Mouse (Mus musculus) stomach, embryonic 16.5 days (tissue): Measurements from ENCODE around the gene Mrpl23. TPM values are rescaled to one million over a fixed set of nuclear protein-coding genes. Genes with fewer than 3 reads are reported as not detected.
A peak's percentile ranks its signal among the peaks of the same experiment; 100 is the strongest.

Source experiments
- ATAC-seq: fragments of 200-750 bp; cut with Nextera tagmentation; 2 replicates; pipeline ENCODE4 v1.8.0; 2017; ENCODE audit warnings: moderate number of reproducible peaks, moderate TSS enrichment; ENCODE audit not compliant: insufficient read depth, low FRiP score
- H3K27ac ChIP-seq: fragments of 300-500 bp; sonication (generic); 2 replicates; pipeline ENCODE4 v1.5.1; 2014; ENCODE audit warnings: low read length
- H3K27me3 ChIP-seq: fragments of 300-500 bp; sonication (generic); 2 replicates; pipeline ENCODE4 v1.6.1; 2014; ENCODE audit warnings: low read length, control low read depth, mixed read lengths; ENCODE audit not compliant: control insufficient read depth, insufficient read depth
- H3K36me3 ChIP-seq: fragments of 300-500 bp; sonication (generic); 2 replicates; pipeline ENCODE4 v1.6.1; 2014; ENCODE audit warnings: low read length; ENCODE audit not compliant: control insufficient read depth, insufficient read depth
- H3K4me1 ChIP-seq: fragments of 300-500 bp; sonication (generic); 2 replicates; pipeline ENCODE4 v1.6.1; 2014; ENCODE audit warnings: low read length, control low read depth, mixed read lengths; ENCODE audit not compliant: control insufficient read depth, insufficient read depth
- H3K4me2 ChIP-seq: fragments of 300-500 bp; sonication (generic); 2 replicates; pipeline ENCODE4 v1.6.1; 2014; ENCODE audit warnings: low read depth, low read length, mixed read lengths
- H3K4me3 ChIP-seq: fragments of 300-500 bp; sonication (generic); replicated peaks from 2 replicates; pipeline ENCODE4 v1.5.1; 2014; ENCODE audit warnings: mild to moderate bottlenecking, low read length
- H3K9ac ChIP-seq: fragments of 300-500 bp; sonication (generic); 2 replicates; pipeline ENCODE4 v1.6.1; 2014; ENCODE audit warnings: low read length
- H3K9me3 ChIP-seq: fragments of 300-500 bp; sonication (generic); replicated peaks from 2 replicates; pipeline ENCODE4 v1.6.1; 2016; ENCODE audit warnings: low read length, control low read depth; ENCODE audit not compliant: control insufficient read depth
- WGBS: fragments of 180-500 bp; shearing (Covaris S2); extraction: QIAGEN DNeasy Blood & Tissue Kit; methylation state at CpG from one replicate; pipeline ENCODE4 v1.1.7; 2014; 5-methylcytosine and 5-hydroxymethylcytosine counted together
- polyA plus RNA-seq: library from polyadenylated mRNA; unstranded; fragments of >200 nt; fragmentation: Nextera tagmentation; extraction: Ambion mirVana; gene quantifications from 2 replicates; pipeline ENCODE4 v1.2.1, GENCODE M21; 2015

Gene Mrpl23
- polyA plus RNA-seq, 1 experiment from 2014 or later, result 30.7 TPM

DNA sequence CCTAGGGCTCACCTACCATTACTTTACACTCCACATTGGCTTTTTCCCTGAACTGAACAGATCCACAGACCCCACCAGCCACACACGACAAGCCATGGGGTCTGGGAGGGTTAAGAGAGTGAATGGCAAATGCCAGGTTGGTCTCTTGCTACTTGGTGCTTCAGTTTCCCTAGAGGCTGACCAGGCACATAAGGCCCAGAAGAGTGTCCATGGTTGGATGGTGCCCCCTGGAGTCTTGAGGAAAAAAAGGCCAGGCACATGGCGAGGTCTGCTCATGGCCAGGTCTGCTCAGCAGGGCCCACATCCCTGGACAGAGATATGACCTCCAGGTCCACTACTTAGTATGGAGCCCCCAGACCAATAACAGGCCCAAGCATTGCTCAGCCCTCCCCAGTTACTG lies 34.7 kb upstream of the Mrpl23 start:
- H3K4me1 ChIP-seq, result no peaks in the 10 kb centered on the region
- H3K36me3 ChIP-seq, result peaks cover 8% of the 10 kb centered on the region; the same call in 1 of the 2 replicates
- H3K9ac ChIP-seq, result no peak overlapping the region
- ATAC-seq, result no peak
- H3K4me3 ChIP-seq, result no peak overlapping the region
- peak overlapping the region; percentile 18; the same call in 1 of the 2 replicates for H3K27ac ChIP-seq
- H3K27me3 ChIP-seq, result no peaks in the 10 kb centered on the region
- no peak overlapping the region for H3K4me2 ChIP-seq
- WGBS, result 88% methylated on average over 2 of the region's 2 CpGs
- no peaks in the 10 kb centered on the region for H3K9me3 ChIP-seq

GRCm38 (mm10) chr7:142498575-142498974 lies 33.9 kb upstream of the Mrpl23 start, which contains the start of gene Tnnt3:
Gene Tnnt3, plus strand, starts transcription at chr7:142498836.
- H3K36me3 ChIP-seq, result peaks cover 8% of the 10 kb centered on the region; the same call in 1 of the 2 replicates
- WGBS, result 88% methylated on average over 2 of the region's 2 CpGs
- H3K4me1 ChIP-seq, result no peaks in the 10 kb centered on the region
- no peaks in the 10 kb centered on the region for H3K9me3 ChIP-seq
- H3K27ac ChIP-seq, result peak within 1 kb of the TSS; percentile 18; the same call in 1 of the 2 replicates
- no peaks in the 10 kb centered on the region for H3K27me3 ChIP-seq
- H3K9ac ChIP-seq, result no peak within 1 kb of the TSS; the same call in 1 of the 2 replicates
- no peak within 1 kb of the TSS for H3K4me2 ChIP-seq
- no peak; the same call in 1 of the 2 replicates for ATAC-seq
- H3K4me3 ChIP-seq, result no peak within 1 kb of the TSS

DNA sequence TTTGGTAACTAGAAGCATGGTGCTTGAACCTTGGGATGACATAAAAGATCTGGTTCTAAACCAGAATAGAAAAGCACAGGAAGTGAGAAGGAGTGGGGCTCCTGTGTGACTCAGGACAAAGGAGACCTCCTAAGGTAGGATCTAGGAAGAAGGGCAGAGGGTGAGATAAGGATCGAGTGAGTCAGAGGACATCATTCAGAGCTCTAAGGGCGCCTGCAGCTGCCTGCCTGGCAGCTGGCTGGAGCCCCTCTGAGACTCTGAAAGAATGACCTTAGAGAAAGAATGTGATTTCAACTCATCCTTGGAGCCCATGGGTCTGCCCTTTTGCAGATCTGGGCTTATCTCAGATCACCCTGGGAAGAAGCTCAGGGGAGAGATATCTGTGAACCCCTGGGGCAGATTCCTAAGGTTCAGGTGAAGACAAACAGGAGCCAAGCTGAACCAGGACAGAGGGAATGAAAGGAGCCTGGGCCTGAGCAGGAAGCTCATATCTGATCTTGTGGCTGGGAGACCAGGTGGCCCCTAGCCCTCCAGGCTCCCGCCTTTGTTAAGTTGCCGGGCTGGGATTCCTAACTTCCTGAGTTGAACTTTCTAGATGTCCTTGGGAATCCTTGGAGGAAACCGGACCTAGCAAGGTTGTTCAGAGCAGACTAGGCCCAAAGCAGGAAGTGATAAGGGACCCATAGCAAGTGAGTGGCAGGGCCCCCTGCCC lies 33.3 kb upstream of the Mrpl23 start:
- Histone ChIP-seq H3K36me3 (peaks cover 7% of the 10 kb centered on the region; the same call in 1 of the 2 replicates), H3K4me3 (no peak overlapping the region), H3K4me1 (no peaks in the 10 kb centered on the region), H3K9me3 (no peaks in the 10 kb centered on the region), H3K4me2 (no peak overlapping the region), H3K9ac (no peak overlapping the region), H3K27ac (peak overlapping the region; percentile 15; the same call in 1 of the 2 replicates), H3K27me3 (no peaks in the 10 kb centered on the region)
- WGBS, result 59% methylated on average over 5 of the region's 5 CpGs
- ATAC-seq, result no peak

- Histone ChIP-seq H3K4me1 (no peaks in the 10 kb centered on the region), H3K9me3 (no peaks in the 10 kb centered on the region), H3K9ac (no peak overlapping the region), H3K4me3 (no peak overlapping the region), H3K27ac (no peak overlapping the region), H3K36me3 (no peaks in the 10 kb centered on the region), H3K27me3 (no peaks in the 10 kb centered on the region), H3K4me2 (no peak overlapping the region)
- 79% methylated on average over 1 of the region's 1 CpGs for WGBS
- ATAC-seq, result no peak
These were observed 32.5 kb upstream of the Mrpl23 start for GRCm38 (mm10) chr7:142500032-142500431.

DNA sequence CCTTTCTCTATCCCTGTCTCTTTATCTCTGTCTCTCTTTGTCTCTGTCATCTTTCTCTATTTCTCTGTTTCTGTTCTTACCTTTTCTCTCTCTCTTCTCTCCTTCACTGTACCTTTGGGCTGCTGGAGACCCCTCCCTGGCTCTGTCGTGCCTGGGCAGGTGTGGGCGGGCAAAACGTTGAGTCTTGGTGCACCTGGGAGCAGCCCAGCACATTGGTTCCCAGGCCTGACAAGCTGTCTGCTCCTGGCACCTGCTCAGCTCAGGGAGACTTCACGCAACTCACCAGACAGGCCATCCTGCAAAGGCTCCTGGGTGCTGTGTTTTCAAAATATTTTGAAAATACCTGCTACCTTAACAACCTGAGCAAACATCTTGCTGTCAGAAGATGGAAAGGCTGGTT lies 29.3 kb upstream of the Mrpl23 start:
- 58% methylated on average over 4 of the region's 4 CpGs for WGBS
- Histone ChIP-seq H3K9me3 (no peaks in the 10 kb centered on the region), H3K4me2 (no peak overlapping the region), H3K4me3 (no peak overlapping the region), H3K27me3 (no peaks in the 10 kb centered on the region), H3K27ac (no peak overlapping the region), H3K36me3 (no peaks in the 10 kb centered on the region), H3K9ac (no peak overlapping the region), H3K4me1 (peaks cover 16% of the 10 kb centered on the region)
- ATAC-seq, result no peak

DNA sequence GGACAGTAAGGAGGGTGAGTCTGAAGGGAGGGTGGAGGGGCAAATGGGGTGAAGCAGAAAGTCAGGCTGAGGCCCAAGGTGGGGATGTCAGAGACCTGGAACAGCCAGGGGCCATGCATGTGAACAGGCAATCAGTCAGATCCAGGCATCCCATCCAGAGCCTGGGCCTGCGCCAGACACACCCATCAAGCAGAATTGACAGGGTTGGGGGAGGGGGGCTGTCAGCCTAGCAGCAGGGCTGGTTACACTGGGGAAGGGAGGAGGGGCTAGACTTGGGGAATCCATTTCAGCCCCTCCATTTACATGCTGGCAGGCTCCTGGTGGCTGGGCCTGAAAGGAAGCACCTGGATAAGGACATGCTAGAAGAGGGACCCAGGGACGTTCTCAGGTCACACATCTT lies 26.5 kb upstream of the Mrpl23 start:
- WGBS, result 23% methylated on average over 2 of the region's 2 CpGs
- Histone ChIP-seq H3K4me1 (peaks cover 32% of the 10 kb centered on the region), H3K27ac (no peak overlapping the region; the same call in none of the 2 replicates), H3K9me3 (no peaks in the 10 kb centered on the region), H3K4me2 (no peak overlapping the region), H3K9ac (peak overlapping the region; percentile 48; the same call in 1 of the 2 replicates), H3K27me3 (no peaks in the 10 kb centered on the region), H3K36me3 (no peaks in the 10 kb centered on the region), H3K4me3 (no peak overlapping the region)
- peak; percentile 31; the same call in 1 of the 2 replicates for ATAC-seq

- Histone ChIP-seq H3K9ac (peak overlapping the region; percentile 48; the same call in 1 of the 2 replicates), H3K27ac (no peak overlapping the region; the same call in 1 of the 2 replicates), H3K4me3 (no peak overlapping the region), H3K4me2 (no peak overlapping the region), H3K4me1 (peaks cover 32% of the 10 kb centered on the region), H3K27me3 (no peaks in the 10 kb centered on the region), H3K9me3 (no peaks in the 10 kb centered on the region), H3K36me3 (no peaks in the 10 kb centered on the region)
- WGBS, result 41% methylated on average over 4 of the region's 4 CpGs
- ATAC-seq, result peak; percentile 54
These were observed 26.0 kb upstream of the Mrpl23 start for GRCm38 (mm10) chr7:142506501-142506900.

DNA sequence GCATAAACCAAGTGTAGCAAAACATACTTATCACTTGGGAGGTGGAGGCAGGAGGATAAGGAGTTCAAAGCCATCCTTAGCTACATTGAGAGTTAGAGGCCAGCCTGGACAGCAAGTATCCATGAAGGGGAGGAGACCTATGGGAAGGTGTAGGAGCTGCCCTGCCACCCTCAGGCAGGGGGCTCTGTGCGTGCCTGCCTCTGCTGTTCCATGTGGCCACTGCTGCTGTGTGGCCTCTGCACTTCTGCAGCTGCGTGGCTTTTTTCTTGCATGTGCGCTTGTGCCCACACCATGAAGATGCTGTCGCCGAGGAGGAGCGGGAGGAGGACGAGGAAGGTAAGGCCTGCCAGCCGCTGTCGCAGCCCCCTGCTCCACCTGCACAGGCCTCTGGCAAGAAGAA lies 25.0 kb upstream of the Mrpl23 start:
- 95% methylated on average over 9 of the region's 9 CpGs for WGBS
- no peaks in the 10 kb centered on the region for H3K27me3 ChIP-seq
- H3K27ac ChIP-seq, result no peak overlapping the region
- no peaks in the 10 kb centered on the region for H3K9me3 ChIP-seq
- no peak for ATAC-seq
- no peak overlapping the region for H3K4me2 ChIP-seq
- peaks cover 32% of the 10 kb centered on the region for H3K4me1 ChIP-seq
- no peak overlapping the region for H3K4me3 ChIP-seq
- H3K9ac ChIP-seq, result no peak overlapping the region
- H3K36me3 ChIP-seq, result no peaks in the 10 kb centered on the region

DNA sequence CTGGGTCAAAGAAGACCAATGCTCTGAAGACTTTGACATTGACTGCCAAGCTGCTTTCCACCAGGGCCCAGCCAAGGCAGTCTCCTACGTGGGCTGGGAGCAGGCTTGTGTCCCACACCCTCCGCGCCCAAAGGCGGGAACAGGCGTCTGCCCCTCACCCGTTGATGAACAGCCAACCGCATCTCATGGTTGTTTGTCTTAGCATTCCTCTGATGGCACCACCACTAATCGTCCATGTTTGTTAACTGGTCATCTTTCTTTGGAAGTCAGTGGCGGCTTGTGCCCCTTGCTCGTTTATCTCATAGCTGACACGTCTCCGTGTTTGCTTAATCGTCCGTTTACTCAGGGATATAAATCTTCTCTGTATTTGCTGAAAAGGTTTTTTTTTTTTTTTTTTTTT lies 23.0 kb upstream of the Mrpl23 start:
- 14% methylated on average over 14 of the region's 14 CpGs for WGBS
- Histone ChIP-seq H3K36me3 (no peaks in the 10 kb centered on the region), H3K9me3 (no peaks in the 10 kb centered on the region), H3K4me2 (no peak overlapping the region), H3K27ac (peak overlapping the region; percentile 96), H3K4me1 (peaks cover 32% of the 10 kb centered on the region), H3K27me3 (no peaks in the 10 kb centered on the region), H3K9ac (peak overlapping the region; percentile 38; the same call in 1 of the 2 replicates), H3K4me3 (no peak overlapping the region)
- ATAC-seq, result no peak
